Mouse (Mus musculus) intestine, embryonic 15.5 days (tissue): Measurements from ENCODE around the gene Eid2b. TPM values are rescaled to one million over a fixed set of nuclear protein-coding genes. Genes with fewer than 3 reads are reported as not detected.
A peak's percentile ranks its signal among the peaks of the same experiment; 100 is the strongest.

ENCODE experiments used
- ATAC-seq: fragments of 200-750 bp; cut with Nextera tagmentation; 2 replicates; pipeline ENCODE4 v1.8.0; 2017; ENCODE audit warnings: moderate TSS enrichment, moderate library complexity
- H3K27ac ChIP-seq: fragments of 300-500 bp; sonication (generic); 2 replicates; pipeline ENCODE4 v1.5.1; 2015; ENCODE audit warnings: mild to moderate bottlenecking, inconsistent platforms
- H3K27me3 ChIP-seq: fragments of 300-500 bp; sonication (generic); replicated peaks from 2 replicates; pipeline ENCODE4 v1.6.1; 2015; ENCODE audit warnings: inconsistent platforms
- H3K36me3 ChIP-seq: fragments of 300-500 bp; sonication (generic); 2 replicates; pipeline ENCODE4 v1.6.1; 2015; ENCODE audit warnings: inconsistent platforms
- H3K4me1 ChIP-seq: fragments of 300-500 bp; sonication (generic); replicated peaks from 2 replicates; pipeline ENCODE4 v1.6.1; 2015; ENCODE audit warnings: inconsistent platforms
- H3K4me2 ChIP-seq: fragments of 300-500 bp; sonication (generic); replicated peaks from 2 replicates; pipeline ENCODE4 v1.6.1; 2015; ENCODE audit warnings: mild to moderate bottlenecking, inconsistent platforms
- H3K4me3 ChIP-seq: fragments of 300-500 bp; sonication (generic); replicated peaks from 2 replicates; pipeline ENCODE4 v1.5.1; 2015; ENCODE audit warnings: inconsistent platforms
- H3K9ac ChIP-seq: fragments of 300-500 bp; sonication (generic); 2 replicates; pipeline ENCODE4 v1.6.1; 2015; ENCODE audit warnings: inconsistent platforms
- H3K9me3 ChIP-seq: fragments of 300-500 bp; sonication (generic); 2 replicates; pipeline ENCODE4 v1.6.1; 2016; ENCODE audit warnings: inconsistent platforms
- WGBS: fragments of 180-500 bp; shearing (Covaris S2); methylation state at CpG from one replicate; pipeline ENCODE4 v1.1.7; 2015; 5-methylcytosine and 5-hydroxymethylcytosine counted together
- polyA plus RNA-seq: library from polyadenylated mRNA; unstranded; fragments of >200 nt; fragmentation: Nextera tagmentation; extraction: Ambion mirVana; gene quantifications from 2 replicates; pipeline ENCODE4 v1.2.1, GENCODE M21; 2015

The Eid2b gene
- polyA plus RNA-seq, 1 experiment from 2014 or later, result 9.4 TPM

GRCm38 (mm10) chr7:28306216-28306615, 28.7 kb downstream of the Eid2b start:
- H3K27ac ChIP-seq, result no peak overlapping the region
- WGBS, result 96% methylated on average over 8 of the region's 8 CpGs
- H3K4me2 ChIP-seq, result no peak overlapping the region
- peaks cover 41% of the 10 kb centered on the region for H3K36me3 ChIP-seq
- H3K4me3 ChIP-seq, result no peak overlapping the region
- H3K9ac ChIP-seq, result no peak overlapping the region
- H3K27me3 ChIP-seq, result peaks cover 12% of the 10 kb centered on the region
- H3K9me3 ChIP-seq, result no peaks in the 10 kb centered on the region
- ATAC-seq, result no peak
- H3K4me1 ChIP-seq, result peaks cover 13% of the 10 kb centered on the region

- no peak overlapping the region for H3K27ac ChIP-seq
- no peaks in the 10 kb centered on the region for H3K9me3 ChIP-seq
- H3K4me2 ChIP-seq, result no peak overlapping the region
- H3K4me1 ChIP-seq, result peaks cover 7% of the 10 kb centered on the region
- peaks cover 46% of the 10 kb centered on the region for H3K36me3 ChIP-seq
- ATAC-seq, result no peak
- H3K27me3 ChIP-seq, result no peaks in the 10 kb centered on the region
- H3K9ac ChIP-seq, result no peak overlapping the region
- no peak overlapping the region for H3K4me3 ChIP-seq
- WGBS, result 48% methylated on average over 9 of the region's 9 CpGs
Observed at GRCm38 (mm10) chr7:28309737-28310136, 32.2 kb downstream of the Eid2b start.

- Histone ChIP-seq H3K27me3 (no peaks in the 10 kb centered on the region), H3K9me3 (no peaks in the 10 kb centered on the region), H3K4me1 (peaks cover 7% of the 10 kb centered on the region), H3K27ac (peak overlapping the region; percentile 10), H3K9ac (peak overlapping the region; percentile 83), H3K4me2 (peak overlapping the region; percentile 81), H3K4me3 (peak overlapping the region; percentile 73), H3K36me3 (peaks cover 49% of the 10 kb centered on the region)
- peak; percentile 73 for ATAC-seq
- WGBS, result 5% methylated on average over 35 of the region's 35 CpGs
Observed at GRCm38 (mm10) chr7:28311151-28311925, 33.8 kb downstream of the Eid2b start.

GRCm38 (mm10) chr7:28311926-28312543, 34.5 kb downstream of the Eid2b start, which contains the start of gene Timm50:
TSS of gene Timm50 (minus strand) at chr7:28312072.
- H3K27me3 ChIP-seq, result no peaks in the 10 kb centered on the region
- ATAC-seq, result peak; percentile 97
- WGBS, result under 1% methylated on average over 45 of the region's 45 CpGs

GRCm38 (mm10) chr7:28318036-28318435, 40.5 kb downstream of the Eid2b start:
- no peak overlapping the region for H3K9ac ChIP-seq
- no peak for ATAC-seq
- H3K4me2 ChIP-seq, result no peak overlapping the region
- H3K27me3 ChIP-seq, result no peaks in the 10 kb centered on the region
- H3K27ac ChIP-seq, result no peak overlapping the region
- H3K36me3 ChIP-seq, result peaks cover 79% of the 10 kb centered on the region
- WGBS, result 86% methylated on average over 3 of the region's 3 CpGs
- no peaks in the 10 kb centered on the region for H3K4me1 ChIP-seq
- no peaks in the 10 kb centered on the region for H3K9me3 ChIP-seq
- H3K4me3 ChIP-seq, result no peak overlapping the region

More at GRCm38 (mm10) chr7:28311926-28312543, 34.5 kb downstream of the Eid2b start, which contains the start of gene Timm50:
- Histone ChIP-seq H3K9ac (peak within 1 kb of the TSS; percentile 83), H3K36me3 (peaks cover 49% of the 10 kb centered on the region), H3K4me2 (peak within 1 kb of the TSS; percentile 81), H3K27ac (peak within 1 kb of the TSS; percentile 10), H3K4me1 (peaks cover 7% of the 10 kb centered on the region), H3K9me3 (no peaks in the 10 kb centered on the region), H3K4me3 (peak within 1 kb of the TSS; percentile 73)

- H3K36me3 ChIP-seq, result peaks cover 85% of the 10 kb centered on the region
- H3K4me2 ChIP-seq, result no peak overlapping the region
- ATAC-seq, result no peak
- H3K27me3 ChIP-seq, result no peaks in the 10 kb centered on the region
- no peaks in the 10 kb centered on the region for H3K9me3 ChIP-seq
- no peak overlapping the region for H3K9ac ChIP-seq
- H3K27ac ChIP-seq, result no peak overlapping the region
- 95% methylated on average over 17 of the region's 17 CpGs for WGBS
- no peak overlapping the region for H3K4me3 ChIP-seq
- no peaks in the 10 kb centered on the region for H3K4me1 ChIP-seq
Observed at GRCm38 (mm10) chr7:28318714-28319113, 41.2 kb downstream of the Eid2b start.

- ATAC-seq, result no peak
- no peak overlapping the region for H3K27ac ChIP-seq
- H3K9ac ChIP-seq, result no peak overlapping the region
- WGBS, result 92% methylated on average over 15 of the region's 15 CpGs
- no peaks in the 10 kb centered on the region for H3K27me3 ChIP-seq
- H3K4me3 ChIP-seq, result no peak overlapping the region
- H3K4me1 ChIP-seq, result no peaks in the 10 kb centered on the region
- no peaks in the 10 kb centered on the region for H3K9me3 ChIP-seq
- no peak overlapping the region for H3K4me2 ChIP-seq
- H3K36me3 ChIP-seq, result peaks cover 81% of the 10 kb centered on the region
Observed at GRCm38 (mm10) chr7:28321974-28322720, 44.6 kb downstream of the Eid2b start.

GRCm38 (mm10) chr7:28325293-28325692, 47.8 kb downstream of the Eid2b start:
- no peak overlapping the region for H3K4me3 ChIP-seq
- H3K4me2 ChIP-seq, result no peak overlapping the region
- H3K9me3 ChIP-seq, result no peaks in the 10 kb centered on the region
- no peak overlapping the region for H3K27ac ChIP-seq
- WGBS, result 96% methylated on average over 8 of the region's 8 CpGs
- no peak overlapping the region for H3K9ac ChIP-seq
- H3K4me1 ChIP-seq, result no peaks in the 10 kb centered on the region
- no peak for ATAC-seq
- no peaks in the 10 kb centered on the region for H3K27me3 ChIP-seq
- H3K36me3 ChIP-seq, result peaks cover 74% of the 10 kb centered on the region

GRCm38 (mm10) chr7:28326457-28326856, 48.9 kb downstream of the Eid2b start:
- Histone ChIP-seq H3K9ac (no peak overlapping the region), H3K27ac (no peak overlapping the region), H3K4me3 (no peak overlapping the region), H3K4me2 (no peak overlapping the region), H3K4me1 (no peaks in the 10 kb centered on the region), H3K27me3 (no peaks in the 10 kb centered on the region), H3K36me3 (peaks cover 74% of the 10 kb centered on the region), H3K9me3 (no peaks in the 10 kb centered on the region)
- 77% methylated on average over 4 of the region's 4 CpGs for WGBS
- ATAC-seq, result no peak

GRCm38 (mm10) chr7:28328260-28328659, 50.7 kb downstream of the Eid2b start:
- no peaks in the 10 kb centered on the region for H3K4me1 ChIP-seq
- no peaks in the 10 kb centered on the region for H3K9me3 ChIP-seq
- H3K27me3 ChIP-seq, result no peaks in the 10 kb centered on the region
- H3K4me2 ChIP-seq, result no peak overlapping the region
- no peak overlapping the region for H3K9ac ChIP-seq
- no peak for ATAC-seq
- no peak overlapping the region for H3K4me3 ChIP-seq
- 95% methylated on average over 2 of the region's 2 CpGs for WGBS
- H3K27ac ChIP-seq, result no peak overlapping the region
- peaks cover 59% of the 10 kb centered on the region for H3K36me3 ChIP-seq
